Mouse (Mus musculus): Measurements from ENCODE around the gene Zbp1. TPM values are rescaled to one million over a fixed set of nuclear protein-coding genes. Genes with fewer than 3 reads are reported as not detected.

The Zbp1 gene
- polyA plus RNA-seq, 1 experiment, result 0.08 TPM

GRCm38 (mm10) chr2:173174569-173174968 lies 44.2 kb downstream of the Zbp1 start:
- no peak overlapping the region for H3ac ChIP-seq (ENCODE audit: control insufficient read depth, insufficient read length, low read depth)
- H3K79me3 ChIP-seq (ENCODE audit: low read depth), result no peaks in the 10 kb centered on the region
- TF ChIP-seq CEBPB (IDR thresholded peaks at IDR 0.05; ENCODE audit: low read depth) (no peak), MYOD1 (IDR thresholded peaks at IDR 0.05; ENCODE audit: control insufficient read depth, insufficient read length, low read depth) (no peak)
- peaks cover 36% of the 10 kb centered on the region for H3K27me3 ChIP-seq (ENCODE audit: control insufficient read depth, insufficient read depth, insufficient read length)
- H3K4me3 ChIP-seq (ENCODE audit: insufficient read depth, poor library complexity, severe bottlenecking), result no peak overlapping the region
- no peaks in the 10 kb centered on the region for H3K36me3 ChIP-seq (ENCODE audit: control insufficient read depth, insufficient read depth)
- no peaks in the 10 kb centered on the region for H3K79me2 ChIP-seq (ENCODE audit: control insufficient read depth, insufficient read depth)

GRCm38 (mm10) chr2:173173521-173174511 lies 44.9 kb downstream of the Zbp1 start:
- Histone ChIP-seq H3K79me2 (ENCODE audit: control insufficient read depth, insufficient read depth) (no peaks in the 10 kb centered on the region), H3ac (ENCODE audit: control insufficient read depth, insufficient read length, low read depth) (no peak overlapping the region), H3K36me3 (ENCODE audit: control insufficient read depth, insufficient read depth) (no peaks in the 10 kb centered on the region), H3K27me3 (ENCODE audit: control insufficient read depth, insufficient read depth, insufficient read length) (peaks cover 33% of the 10 kb centered on the region), H3K4me3 (ENCODE audit: insufficient read depth, poor library complexity, severe bottlenecking) (no peak overlapping the region), H3K79me3 (ENCODE audit: low read depth) (no peaks in the 10 kb centered on the region)
- TF ChIP-seq CEBPB (IDR thresholded peaks at IDR 0.05; ENCODE audit: low read depth) (no peak), FOSL1 (IDR thresholded peaks at IDR 0.05; ENCODE audit: insufficient read depth, low read length, poor library complexity, severe bottlenecking) (no peak), MAX (IDR thresholded peaks at IDR 0.05) (no peak), USF1 (IDR thresholded peaks at IDR 0.05; ENCODE audit: low read depth) (no peak), CTCF (IDR thresholded peaks at IDR 0.05; ENCODE audit: control insufficient read depth, insufficient read depth, insufficient read length) (no peak), MYOD1 (IDR thresholded peaks at IDR 0.05; ENCODE audit: control insufficient read depth, insufficient read length, low read depth) (no peak), MYOG (IDR thresholded peaks at IDR 0.05; ENCODE audit: control insufficient read depth, extremely low read depth, insufficient read length) (no peak)

GRCm38 (mm10) chr2:173173008-173173407 lies 45.7 kb downstream of the Zbp1 start:
- no peak for TF ChIP-seq USF1 (IDR thresholded peaks at IDR 0.05; ENCODE audit: low read depth)
- no peak for TF ChIP-seq CTCF (IDR thresholded peaks at IDR 0.05; ENCODE audit: control insufficient read depth, insufficient read depth, insufficient read length)
- TF ChIP-seq MYOG (IDR thresholded peaks at IDR 0.05; ENCODE audit: control insufficient read depth, extremely low read depth, insufficient read length), result no peak
- TF ChIP-seq FOSL1 (IDR thresholded peaks at IDR 0.05; ENCODE audit: insufficient read depth, low read length, poor library complexity, severe bottlenecking), result no peak
- TF ChIP-seq MAX (IDR thresholded peaks at IDR 0.05), result no peak
- TF ChIP-seq CEBPB (IDR thresholded peaks at IDR 0.05; ENCODE audit: low read depth), result no peak
- TF ChIP-seq MYOD1 (IDR thresholded peaks at IDR 0.05; ENCODE audit: control insufficient read depth, insufficient read length, low read depth), result no peak
- no peaks in the 10 kb centered on the region for H3K79me2 ChIP-seq (ENCODE audit: control insufficient read depth, insufficient read depth)
- H3K79me3 ChIP-seq (ENCODE audit: low read depth), result no peaks in the 10 kb centered on the region
- H3ac ChIP-seq (ENCODE audit: control insufficient read depth, insufficient read length, low read depth), result no peak overlapping the region
- peaks cover 28% of the 10 kb centered on the region for H3K27me3 ChIP-seq (ENCODE audit: control insufficient read depth, insufficient read depth, insufficient read length)
- no peaks in the 10 kb centered on the region for H3K36me3 ChIP-seq (ENCODE audit: control insufficient read depth, insufficient read depth)
- no peak overlapping the region for H3K4me3 ChIP-seq (ENCODE audit: insufficient read depth, poor library complexity, severe bottlenecking)

GRCm38 (mm10) chr2:173172386-173172785 lies 46.3 kb downstream of the Zbp1 start:
- no peaks in the 10 kb centered on the region for H3K79me3 ChIP-seq (ENCODE audit: low read depth)
- H3K36me3 ChIP-seq (ENCODE audit: control insufficient read depth, insufficient read depth), result no peaks in the 10 kb centered on the region
- peaks cover 22% of the 10 kb centered on the region for H3K27me3 ChIP-seq (ENCODE audit: control insufficient read depth, insufficient read depth, insufficient read length)
- no peaks in the 10 kb centered on the region for H3K79me2 ChIP-seq (ENCODE audit: control insufficient read depth, insufficient read depth)
- no peak for TF ChIP-seq CTCF (IDR thresholded peaks at IDR 0.05; ENCODE audit: control insufficient read depth, insufficient read depth, insufficient read length)
- TF ChIP-seq MYOD1 (IDR thresholded peaks at IDR 0.05; ENCODE audit: control insufficient read depth, insufficient read length, low read depth), result no peak
- TF ChIP-seq FOSL1 (IDR thresholded peaks at IDR 0.05; ENCODE audit: insufficient read depth, low read length, poor library complexity, severe bottlenecking), result no peak
- TF ChIP-seq MAX (IDR thresholded peaks at IDR 0.05), result no peak
- no peak for TF ChIP-seq CEBPB (IDR thresholded peaks at IDR 0.05; ENCODE audit: low read depth)
- no peak for TF ChIP-seq MYOG (IDR thresholded peaks at IDR 0.05; ENCODE audit: control insufficient read depth, extremely low read depth, insufficient read length)
- no peak for TF ChIP-seq USF1 (IDR thresholded peaks at IDR 0.05; ENCODE audit: low read depth)
- H3ac ChIP-seq (ENCODE audit: control insufficient read depth, insufficient read length, low read depth), result no peak overlapping the region
- no peak overlapping the region for H3K4me3 ChIP-seq (ENCODE audit: insufficient read depth, poor library complexity, severe bottlenecking)

GRCm38 (mm10) chr2:173171956-173172355 lies 46.8 kb downstream of the Zbp1 start:
- TF ChIP-seq CEBPB (IDR thresholded peaks at IDR 0.05; ENCODE audit: low read depth) (no peak), MYOD1 (IDR thresholded peaks at IDR 0.05; ENCODE audit: control insufficient read depth, insufficient read length, low read depth) (no peak), MAX (IDR thresholded peaks at IDR 0.05) (no peak), USF1 (IDR thresholded peaks at IDR 0.05; ENCODE audit: low read depth) (no peak), FOSL1 (IDR thresholded peaks at IDR 0.05; ENCODE audit: insufficient read depth, low read length, poor library complexity, severe bottlenecking) (no peak), MYOG (IDR thresholded peaks at IDR 0.05; ENCODE audit: control insufficient read depth, extremely low read depth, insufficient read length) (no peak), CTCF (IDR thresholded peaks at IDR 0.05; ENCODE audit: control insufficient read depth, insufficient read depth, insufficient read length) (no peak)

More at GRCm38 (mm10) chr2:173171956-173172355, 46.8 kb downstream of the Zbp1 start:
- no peaks in the 10 kb centered on the region for H3K36me3 ChIP-seq (ENCODE audit: control insufficient read depth, insufficient read depth)
- H3K4me3 ChIP-seq (ENCODE audit: insufficient read depth, poor library complexity, severe bottlenecking), result no peak overlapping the region
- no peak overlapping the region for H3ac ChIP-seq (ENCODE audit: control insufficient read depth, insufficient read length, low read depth)
- H3K27me3 ChIP-seq (ENCODE audit: control insufficient read depth, insufficient read depth, insufficient read length), result peaks cover 18% of the 10 kb centered on the region
- H3K79me2 ChIP-seq (ENCODE audit: control insufficient read depth, insufficient read depth), result no peaks in the 10 kb centered on the region
- no peaks in the 10 kb centered on the region for H3K79me3 ChIP-seq (ENCODE audit: low read depth)

Measured in C2C12 (cell line).